In genomic region chr8:127962862-127963261, GRCm38 (mm10) we compare ENCODE assay signal across 12 mouse cellular contexts.
DNase-seq lines count a peak whose midpoint lies in the region; ATAC-seq and TF ChIP-seq lines count a peak whose summit lies in the region.
"Had no signal": no experiment of that assay in that cellular context is flagged by ENCODE, and none has a peak within 500 bp of the region (broad histone marks: within the 10 kb centered on the region; RNA-seq: fewer than 3 reads in every experiment).

No protein-coding gene starts in this region.

- no peak for TF ChIP-seq CTCF in midbrain, postnatal 0 days (IDR thresholded peaks at IDR 0.05)

- H3K9me3 ChIP-seq in midbrain, postnatal 0 days (ENCODE audit: low read length), result no peaks in the 10 kb centered on the region
- H3K9me3 ChIP-seq: hindbrain, embryonic 13.5 days; limb, embryonic 13.5 days had no signal

- H3K4me2 ChIP-seq in midbrain, postnatal 0 days (ENCODE audit: low read depth, low read length, poor library complexity, severe bottlenecking), result no peak overlapping the region
- H3K4me2 ChIP-seq: hindbrain, embryonic 13.5 days; limb, embryonic 13.5 days had no signal

- H3K27ac ChIP-seq in midbrain, postnatal 0 days (ENCODE audit: low read depth, low read length), result no peak overlapping the region
- H3K27ac ChIP-seq: hindbrain, embryonic 13.5 days; limb, embryonic 13.5 days had no signal

- 83% methylated on average over 1 of the region's 1 CpGs for WGBS in midbrain, postnatal 0 days

- H3K9ac ChIP-seq in midbrain, postnatal 0 days (replicated peaks; ENCODE audit: low read length, poor library complexity, severe bottlenecking), result no peak overlapping the region
- H3K9ac ChIP-seq: hindbrain, embryonic 13.5 days; limb, embryonic 13.5 days had no signal

- H3K4me3 ChIP-seq in midbrain, postnatal 0 days (ENCODE audit: low read depth, low read length), result no peak overlapping the region
- H3K4me3 ChIP-seq: hindbrain, embryonic 13.5 days; limb, embryonic 13.5 days had no signal

- no peak for ATAC-seq in midbrain, postnatal 0 days (ENCODE audit: low FRiP score)

- H3K36me3 ChIP-seq in midbrain, postnatal 0 days (ENCODE audit: insufficient read depth, low read length), result no peaks in the 10 kb centered on the region
- H3K36me3 ChIP-seq: G1E; hindbrain, embryonic 13.5 days; limb, embryonic 13.5 days had no signal

- intact Hi-C loops in heart, postnatal 10 days (cut with DNase I), result loop anchor here (5.0 kb wide), 1 partner anchor 399 kb away; no protein-coding TSS in a partner anchor
- intact Hi-C loops in heart, postnatal 36 days (cut with DNase I), result no loop called here

- no peaks in the 10 kb centered on the region for H3K27me3 ChIP-seq in midbrain, postnatal 0 days (ENCODE audit: insufficient read depth, low read length)
- H3K27me3 ChIP-seq: hindbrain, embryonic 13.5 days; limb, embryonic 13.5 days had no signal

- 0 out of 2 replicates have a peak, but pooled peaks cover 5% of the 10 kb centered on the region for H3K4me1 ChIP-seq in midbrain, postnatal 0 days (ENCODE audit: insufficient read depth, low read length)
- H3K4me1 ChIP-seq: limb, embryonic 13.5 days had no signal

- DNase-seq in heart, postnatal 10 days, result peak; percentile 13 to 22
- no peak for DNase-seq in heart, postnatal 36 days
- peak; percentile 45 for DNase-seq in MN1 (ENCODE audit: low spot score)
- peak; percentile 20 for DNase-seq in lung, postnatal 25 days (ENCODE audit: low spot score)
- DNase-seq in thymus, postnatal 36 days, result peak; percentile 14 to 35
- no peak for DNase-seq in right cerebral cortex, adult 18-20 months
- no peak for DNase-seq in midbrain, postnatal 0 days (ENCODE audit: low spot score)
- DNase-seq: adrenal gland, adult 8-10 months; embryo, embryonic 11 days had no signal

Comparison
In these comparisons a context has a peak if more than half of its experiments do, and no peak if none do; other contexts are left out.
1. DNase-seq: peak in heart, postnatal 10 days (2 of 2), MN1 (single experiment), lung, postnatal 25 days (single experiment) and thymus, postnatal 36 days (2 of 2); none in heart, postnatal 36 days (0 of 2), right cerebral cortex, adult 18-20 months (single experiment) and midbrain, postnatal 0 days (single experiment).